Mouse (Mus musculus): ENCODE data around the gene Tti1.

DNA sequence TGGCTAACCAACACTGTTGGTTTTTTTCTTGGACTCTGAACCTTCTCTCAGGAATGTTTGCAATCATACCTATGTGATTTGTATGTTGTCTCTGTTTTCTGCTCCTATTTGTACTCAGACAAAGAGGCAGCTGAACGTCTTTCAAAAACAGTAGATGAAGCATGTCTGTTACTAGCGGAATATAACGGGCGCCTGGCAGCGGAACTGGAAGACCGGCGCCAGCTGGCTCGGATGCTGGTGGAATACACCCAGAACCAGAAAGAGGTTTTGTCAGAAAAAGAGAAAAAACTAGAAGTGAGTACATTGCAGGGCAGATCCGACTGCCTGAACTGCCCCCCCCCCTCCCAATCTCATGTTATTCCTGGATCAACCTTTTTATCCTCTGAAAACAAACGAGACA is 30.3 kb upstream of the Tti1 start:
- no peak for TF ChIP-seq POLR2A (IDR thresholded peaks at IDR 0.05; ENCODE audit: insufficient read depth, low read depth, low read length)
- TF ChIP-seq CTCF (IDR thresholded peaks at IDR 0.05; ENCODE audit: insufficient read depth, low read depth, low read length) = no peak

Measured in olfactory bulb, adult 2 months (tissue).